Mouse (Mus musculus) liver, embryonic 14.5 days (tissue): ENCODE measurements around the gene C4bp. TPM values are rescaled to one million over a fixed set of nuclear protein-coding genes. Genes with fewer than 3 reads are reported as not detected.

Experiments
- ATAC-seq: fragments of 200-750 bp; cut with Nextera tagmentation; 2 replicates; pipeline ENCODE4 v1.8.0; 2017; ENCODE audit warnings: moderate number of reproducible peaks, mild to moderate bottlenecking, moderate library complexity; ENCODE audit not compliant: insufficient read depth
- DNase-seq, 3 experiments: peaks; one replicate each; pipeline ENCODE4 v3.0.0-alpha.2; 2012 to 2013; ENCODE audit warnings: low read depth in 3 of 3, low spot score in 3 of 3
- H3K27ac ChIP-seq: fragments of 300-500 bp; sonication (generic); 2 replicates; pipeline ENCODE4 v1.5.1; 2014; ENCODE audit warnings: moderate library complexity, mild to moderate bottlenecking, control low read depth, inconsistent platforms
- H3K27me3 ChIP-seq: fragments of 300-500 bp; sonication (generic); 2 replicates; pipeline ENCODE4 v1.6.1; 2014; ENCODE audit warnings: mild to moderate bottlenecking, low read length, moderate library complexity; ENCODE audit not compliant: control insufficient read depth, insufficient read depth
- H3K36me3 ChIP-seq: fragments of 300-500 bp; sonication (generic); replicated peaks from 2 replicates; pipeline ENCODE4 v1.6.1; 2014; ENCODE audit warnings: low read depth; ENCODE audit not compliant: control insufficient read depth, insufficient read depth
- H3K4me1 ChIP-seq, 2 experiments: fragments of 200-500 bp in 1 of 2; fragments of 300-500 bp in 1 of 2; sonication (generic) in 1 of 2; replicated peaks; 2 replicates each; pipeline ENCODE4 v1.6.1; 2012 to 2014; ENCODE audit warnings: antibody characterized with exemption in 1 of 2, inconsistent platforms in 1 of 2, low read length in 1 of 2; ENCODE audit not compliant: control insufficient read depth in 2 of 2, insufficient read depth in 2 of 2
- H3K4me2 ChIP-seq: fragments of 300-500 bp; sonication (generic); 2 replicates; pipeline ENCODE4 v1.6.1; 2014; ENCODE audit warnings: low read depth, mild to moderate bottlenecking, control low read depth, moderate library complexity
- H3K4me3 ChIP-seq, 2 experiments: fragments of 200-500 bp in 1 of 2; fragments of 300-500 bp in 1 of 2; sonication (generic) in 1 of 2; 2 replicates each; pipeline ENCODE4 v1.5.1; 2012 to 2014; ENCODE audit warnings: low read depth in 2 of 2, low read length in 2 of 2, mild to moderate bottlenecking in 2 of 2, control low read depth in 1 of 2, inconsistent platforms in 1 of 2, moderate library complexity in 1 of 2; ENCODE audit not compliant: insufficient read depth in 1 of 2
- H3K9ac ChIP-seq: fragments of 300-500 bp; sonication (generic); replicated peaks from 2 replicates; pipeline ENCODE4 v1.6.1; 2014; ENCODE audit warnings: mild to moderate bottlenecking, control low read depth, moderate library complexity
- H3K9me3 ChIP-seq: fragments of 300-500 bp; sonication (generic); 2 replicates; pipeline ENCODE4 v1.6.1; 2016; ENCODE audit warnings: low read length, mixed read lengths; ENCODE audit not compliant: control insufficient read depth
- CTCF ChIP-seq: IDR thresholded peaks from 2 replicates; pipeline ENCODE4 v1.5.1; 2016; ENCODE audit warnings: antibody characterized with exemption, low read depth, control low read depth
- EP300 ChIP-seq: IDR thresholded peaks from 2 replicates; pipeline ENCODE4 v1.6.1; 2016; ENCODE audit warnings: antibody characterized with exemption, low read depth
- WGBS: fragments of 180-500 bp; shearing (Covaris S2); extraction: QIAGEN DNeasy Blood & Tissue Kit; methylation state at CpG from one replicate; pipeline ENCODE4 v1.1.7; 2014; ENCODE audit not compliant: insufficient replicate concordance; 5-methylcytosine and 5-hydroxymethylcytosine counted together
- polyA plus RNA-seq, 2 experiments: library from polyadenylated mRNA; depleted of rRNA in 1 of 2; stranded (reverse) in 1 of 2; unstranded in 1 of 2; fragments of >200 nt; fragmentation: Nextera tagmentation in 1 of 2; extraction: Ambion mirVana in 1 of 2; gene quantifications; 2 replicates each; pipeline versions ENCODE4 v1.2.1 to v1.2.3; 2012 to 2014

The C4bp gene
- polyA plus RNA-seq, 2 experiments: 0.98 to 2.7 TPM

DNA sequence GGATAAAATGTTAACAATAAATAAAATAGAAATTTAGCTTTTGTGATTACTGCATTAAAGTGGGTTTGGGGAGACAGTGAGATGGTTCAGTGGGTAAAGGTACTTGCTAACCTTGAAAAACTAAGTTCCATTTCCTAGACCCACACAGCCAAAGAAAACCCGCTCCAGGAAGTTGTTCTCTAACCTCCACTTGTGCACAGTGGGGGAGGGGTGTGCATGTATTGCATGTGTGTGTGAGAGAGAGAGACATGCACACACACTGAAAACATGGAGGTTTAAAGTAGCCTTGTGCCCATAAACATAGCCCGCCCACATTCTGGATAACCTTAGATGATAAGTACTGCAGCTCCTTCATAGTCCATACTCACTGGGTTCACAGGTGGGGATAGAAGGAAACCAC, 65.1 kb downstream of the C4bp start:
- ATAC-seq (no peak), DNase-seq (no peak)
- Histone ChIP-seq H3K4me2 (no peak overlapping the region), H3K4me3 (no peak overlapping the region), H3K27ac (no peak overlapping the region), H3K9me3 (no peaks in the 10 kb centered on the region), H3K36me3 (no peaks in the 10 kb centered on the region), H3K4me1 (no peaks in the 10 kb centered on the region), H3K27me3 (no peaks in the 10 kb centered on the region), H3K9ac (no peak overlapping the region)
- WGBS: 51% methylated on average over 2 of the region's 2 CpGs
- no peak for TF ChIP-seq EP300

DNA sequence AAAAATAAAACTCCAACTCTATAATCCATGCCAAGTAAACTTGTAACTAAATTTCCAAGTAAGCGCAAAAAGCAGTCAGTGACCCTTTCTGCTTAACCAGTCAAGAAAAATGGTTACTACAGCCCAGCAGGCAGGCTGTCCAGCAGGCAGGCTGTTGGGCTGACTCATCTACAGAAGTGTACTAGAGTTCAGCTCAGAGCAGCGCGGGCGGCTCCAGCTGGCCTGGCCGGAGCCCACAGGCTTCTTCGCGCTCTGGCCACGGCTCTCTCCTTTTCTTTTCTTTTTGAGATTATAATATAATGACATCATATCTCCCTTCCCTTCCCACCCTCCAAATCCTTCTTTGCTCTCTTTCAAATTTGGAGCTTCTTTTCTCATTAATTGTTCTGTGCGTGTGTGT, 72.8 kb downstream of the C4bp start:
- DNase-seq (no peak), ATAC-seq (no peak)
- H3K4me1 ChIP-seq: no peaks in the 10 kb centered on the region
- no peaks in the 10 kb centered on the region for H3K27me3 ChIP-seq
- no peaks in the 10 kb centered on the region for H3K9me3 ChIP-seq
- no peak for TF ChIP-seq EP300
- no peak for TF ChIP-seq CTCF
- H3K27ac ChIP-seq: no peak overlapping the region
- H3K36me3 ChIP-seq: no peaks in the 10 kb centered on the region
- WGBS: 80% methylated on average over 9 of the region's 9 CpGs
- no peak overlapping the region for H3K9ac ChIP-seq
- no peak overlapping the region for H3K4me3 ChIP-seq
- no peak overlapping the region for H3K4me2 ChIP-seq

Other genes starting within 250 kb of the C4bp start
- not detected in 2 replicates for gene Cd55b, start 238.6 kb downstream of the C4bp start, polyA plus RNA-seq (2012; rRNA removed)
- not detected in 2 replicates for gene Cd55b, start 238.6 kb downstream of the C4bp start, polyA plus RNA-seq (2014; fragmentation: Nextera tagmentation; extraction: Ambion mirVana)
- gene Cd55, start 198.9 kb downstream of the C4bp start, polyA plus RNA-seq (2012; rRNA removed): 10.7 and 15.9 TPM in 2 replicates
- gene Cd55, start 198.9 kb downstream of the C4bp start, polyA plus RNA-seq (2014; fragmentation: Nextera tagmentation; extraction: Ambion mirVana): 19.6 and 21.7 TPM in 2 replicates
- not detected in 2 replicates for gene Zp3r, start 32.0 kb downstream of the C4bp start, polyA plus RNA-seq (2012; rRNA removed)
- gene Zp3r, start 32.0 kb downstream of the C4bp start, polyA plus RNA-seq (2014; fragmentation: Nextera tagmentation; extraction: Ambion mirVana): not detected in 2 replicates
- gene Gm29427, start 54.2 kb upstream of the C4bp start, polyA plus RNA-seq (2012; rRNA removed): not detected in 2 replicates
- gene Gm29427, start 54.2 kb upstream of the C4bp start, polyA plus RNA-seq (2014; fragmentation: Nextera tagmentation; extraction: Ambion mirVana): not detected in 2 replicates
- gene Yod1, start 55.7 kb upstream of the C4bp start, polyA plus RNA-seq (2012; rRNA removed): 4.3 and 5.8 TPM in 2 replicates
- 19.0 and 22.8 TPM in 2 replicates for gene Yod1, start 55.7 kb upstream of the C4bp start, polyA plus RNA-seq (2014; fragmentation: Nextera tagmentation; extraction: Ambion mirVana)
- gene Pfkfb2, start 67.6 kb upstream of the C4bp start, polyA plus RNA-seq (2012; rRNA removed): 6.4 and 7.2 TPM in 2 replicates
- gene Pfkfb2, start 67.6 kb upstream of the C4bp start, polyA plus RNA-seq (2014; fragmentation: Nextera tagmentation; extraction: Ambion mirVana): 1.7 and 3.6 TPM in 2 replicates
- gene AA986860, start 70.3 kb upstream of the C4bp start, polyA plus RNA-seq (2012; rRNA removed): 3.6 and 3.7 TPM in 2 replicates
- 5.3 and 8.7 TPM in 2 replicates for gene AA986860, start 70.3 kb upstream of the C4bp start, polyA plus RNA-seq (2014; fragmentation: Nextera tagmentation; extraction: Ambion mirVana)
- gene Fcamr, start 139.3 kb upstream of the C4bp start, polyA plus RNA-seq (2012; rRNA removed): not detected in 2 replicates
- not detected in 2 replicates for gene Fcamr, start 139.3 kb upstream of the C4bp start, polyA plus RNA-seq (2014; fragmentation: Nextera tagmentation; extraction: Ambion mirVana)
- gene Pigr, start 165.1 kb upstream of the C4bp start, polyA plus RNA-seq (2012; rRNA removed): 0.13 and 0.21 TPM in 2 replicates
- 0.14 and 0.19 TPM in 2 replicates for gene Pigr, start 165.1 kb upstream of the C4bp start, polyA plus RNA-seq (2014; fragmentation: Nextera tagmentation; extraction: Ambion mirVana)
- gene Fcmr, start 204.0 kb upstream of the C4bp start, polyA plus RNA-seq (2012; rRNA removed): 0.16 TPM in 1 of 2 replicates, not detected in the other
- not detected in 2 replicates for gene Fcmr, start 204.0 kb upstream of the C4bp start, polyA plus RNA-seq (2014; fragmentation: Nextera tagmentation; extraction: Ambion mirVana)
- gene Il24, start 225.8 kb upstream of the C4bp start, polyA plus RNA-seq (2012; rRNA removed): not detected in 2 replicates
- gene Il24, start 225.8 kb upstream of the C4bp start, polyA plus RNA-seq (2014; fragmentation: Nextera tagmentation; extraction: Ambion mirVana): not detected in 2 replicates
- not detected in 2 replicates for gene Il20, start 249.8 kb upstream of the C4bp start, polyA plus RNA-seq (2012; rRNA removed)
- gene Il20, start 249.8 kb upstream of the C4bp start, polyA plus RNA-seq (2014; fragmentation: Nextera tagmentation; extraction: Ambion mirVana): not detected in 2 replicates